1 mouse cellular context compared by ENCODE assay signal in the genomic region with DNA sequence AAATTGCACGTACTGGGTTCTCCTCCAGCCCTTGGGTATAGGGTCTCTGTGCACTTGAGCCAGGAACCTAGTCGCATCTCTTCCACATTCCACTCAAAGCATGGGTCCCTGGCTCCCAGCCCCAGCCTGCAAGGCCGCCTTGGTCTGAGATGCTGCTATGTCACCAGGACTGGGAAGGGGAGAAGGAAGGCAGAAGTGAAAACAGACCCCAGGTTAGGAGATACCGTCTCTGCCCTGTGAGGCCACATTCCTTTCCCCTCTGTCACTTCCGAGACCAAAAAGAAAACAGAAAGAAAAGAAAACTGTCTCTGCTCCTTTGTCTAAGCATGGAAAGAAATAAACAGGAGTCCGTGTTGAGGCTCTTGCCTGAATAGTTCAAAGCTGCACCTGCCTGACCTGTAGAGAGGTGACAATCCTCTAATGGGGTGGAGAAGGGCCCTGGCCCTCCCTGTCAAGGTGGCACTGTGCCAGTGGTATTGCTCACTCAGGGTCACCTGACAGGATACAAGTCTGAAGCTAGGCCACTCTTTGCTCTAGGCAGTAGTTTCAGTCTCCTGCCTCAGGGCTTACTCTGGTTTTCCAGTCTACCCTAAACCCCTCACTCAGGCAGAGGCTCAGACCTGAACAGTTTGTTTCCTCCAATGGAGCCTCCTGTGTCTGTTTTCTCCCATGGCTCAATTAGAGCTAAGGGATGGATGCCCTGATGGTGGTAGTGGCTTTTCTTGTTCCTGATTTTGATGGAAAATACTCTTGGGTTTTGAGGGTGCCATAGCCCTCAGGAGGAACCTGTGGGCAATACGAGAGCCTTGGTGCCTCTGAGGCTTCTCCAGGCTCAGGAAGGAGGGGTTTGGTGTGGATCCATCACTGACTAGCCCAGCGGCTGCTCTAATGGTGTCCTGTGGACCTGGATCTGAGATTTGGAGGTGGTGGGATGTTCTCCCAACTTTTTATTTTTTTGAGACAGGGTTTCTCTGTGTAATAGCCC.
TF ChIP-seq lines count a peak whose summit lies in the region.

No protein-coding gene starts in this region.

TF ChIP-seq in MEL, 35 proteins besides CTCF, POLR2A, EP300 and RAD21:
- TF ChIP-seq USF1 (IDR thresholded peaks at IDR 0.05; ENCODE audit: low read depth, low read length) (0 out of 2 replicates have a peak, but pooled peaks have one; percentile 8), SIN3A (IDR thresholded peaks at IDR 0.05; ENCODE audit: low read length) (no peak), TCF12 (IDR thresholded peaks at IDR 0.05; ENCODE audit: low read depth, low read length) (no peak), TBP (IDR thresholded peaks at IDR 0.05; ENCODE audit: low read depth, low read length) (no peak), SMC3 (IDR thresholded peaks at IDR 0.05; ENCODE audit: low read depth, low read length) (no peak)
